Mouse (Mus musculus) megakaryocyte, embryonic 14.5 days (primary cell): ENCODE measurements around the gene Rap2a.

Experiments
- FLI1 ChIP-seq: IDR thresholded peaks from 2 replicates; pipeline ENCODE4 v1.6.1; 2012; ENCODE audit warnings: low read length, inconsistent platforms, mixed read lengths
- GATA1 ChIP-seq: IDR thresholded peaks from 3 replicates; pipeline ENCODE4 v1.6.1; 2012; ENCODE audit warnings: mixed read lengths, low read length, inconsistent platforms, borderline replicate concordance

DNA sequence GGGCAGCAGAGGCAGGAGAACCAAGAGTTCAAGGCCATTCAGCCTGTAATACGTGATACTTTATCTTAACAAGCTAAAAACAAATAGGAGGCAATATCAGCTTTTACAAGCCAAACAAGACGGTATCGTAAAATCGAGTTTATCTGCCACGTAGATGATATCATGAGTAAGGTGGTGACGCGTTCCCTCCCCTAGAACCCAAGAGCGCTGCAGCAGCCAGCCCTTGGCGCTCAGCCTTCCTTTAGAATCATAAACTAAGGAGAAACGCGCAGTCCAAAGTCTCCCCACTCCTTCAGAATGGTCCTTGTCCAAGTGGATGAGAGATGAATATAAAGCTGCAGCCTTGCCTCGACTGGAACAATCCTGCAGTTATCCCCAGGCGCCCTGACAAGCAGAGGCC, 36.4 kb upstream of the Rap2a start:
- TF ChIP-seq GATA1 (no peak), FLI1 (no peak)
